Mouse (Mus musculus) urinary bladder, postnatal 36 days (tissue): ENCODE results near the gene B3gntl1.

Source experiments
- DNase-seq, 2 experiments: peaks; one replicate each; pipeline ENCODE4 v3.0.0; 2022; ENCODE audit warnings: low spot score in 2 of 2, mixed read lengths in 1 of 2

The B3gntl1 gene

DNA sequence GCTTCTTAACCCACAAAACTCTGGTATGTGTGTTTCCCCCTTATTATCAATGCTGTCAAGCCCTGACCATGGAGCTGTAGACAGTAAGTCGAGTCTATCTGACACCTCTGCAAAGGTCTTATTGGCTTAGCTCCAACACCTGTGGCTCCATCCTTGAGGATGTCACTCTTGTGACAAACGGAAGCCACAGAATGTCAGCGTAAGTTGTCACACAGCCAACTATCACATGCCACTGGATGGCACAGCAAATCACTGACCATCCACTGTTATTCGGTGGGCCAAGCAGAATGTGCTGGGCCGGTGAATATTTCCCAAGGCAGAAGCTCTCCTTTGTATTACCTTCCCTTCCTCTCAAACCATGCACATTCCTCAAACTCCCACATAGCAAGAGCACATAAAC lies 24.8 kb downstream of the B3gntl1 start:
- DNase-seq, result no peak

DNA sequence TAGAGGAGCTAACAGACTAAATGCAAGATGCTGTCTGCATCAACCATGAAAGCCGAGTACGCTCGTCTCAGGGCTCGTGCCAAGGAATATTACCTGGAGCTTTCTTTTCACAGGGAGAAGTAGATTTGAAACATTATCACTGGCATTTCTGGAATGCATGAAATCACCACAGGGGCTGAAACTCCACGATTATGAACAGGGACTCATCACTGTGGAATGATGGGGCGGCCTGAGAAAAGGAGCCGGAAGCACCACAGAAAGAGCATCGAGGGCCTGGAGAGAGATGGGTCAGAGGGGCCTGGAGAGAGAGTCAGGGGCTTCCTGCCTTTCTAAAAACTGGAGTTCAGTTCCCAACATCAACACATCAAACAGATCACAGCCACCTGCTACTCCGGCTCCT lies 25.6 kb downstream of the B3gntl1 start:
- DNase-seq, result no peak

DNA sequence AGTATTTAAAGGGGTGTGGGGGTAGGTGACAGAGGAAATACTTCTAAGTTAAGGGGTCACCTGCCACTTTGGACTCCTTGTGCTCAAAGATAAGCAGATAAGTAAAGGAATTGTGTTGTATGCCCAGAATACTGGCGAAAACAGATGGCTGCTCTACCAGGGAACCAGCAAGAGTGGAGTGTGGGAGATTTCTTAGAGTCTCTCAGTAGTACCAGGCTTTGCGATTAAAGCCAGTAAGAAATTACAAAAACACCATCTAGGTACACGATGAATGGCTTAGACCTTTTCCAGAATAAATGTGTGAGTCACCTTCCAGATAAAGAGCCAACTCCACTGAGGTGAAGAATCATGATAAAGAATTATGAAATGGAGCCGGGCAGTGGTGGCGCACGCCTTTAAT lies 27.6 kb downstream of the B3gntl1 start:
- no peak for DNase-seq

DNA sequence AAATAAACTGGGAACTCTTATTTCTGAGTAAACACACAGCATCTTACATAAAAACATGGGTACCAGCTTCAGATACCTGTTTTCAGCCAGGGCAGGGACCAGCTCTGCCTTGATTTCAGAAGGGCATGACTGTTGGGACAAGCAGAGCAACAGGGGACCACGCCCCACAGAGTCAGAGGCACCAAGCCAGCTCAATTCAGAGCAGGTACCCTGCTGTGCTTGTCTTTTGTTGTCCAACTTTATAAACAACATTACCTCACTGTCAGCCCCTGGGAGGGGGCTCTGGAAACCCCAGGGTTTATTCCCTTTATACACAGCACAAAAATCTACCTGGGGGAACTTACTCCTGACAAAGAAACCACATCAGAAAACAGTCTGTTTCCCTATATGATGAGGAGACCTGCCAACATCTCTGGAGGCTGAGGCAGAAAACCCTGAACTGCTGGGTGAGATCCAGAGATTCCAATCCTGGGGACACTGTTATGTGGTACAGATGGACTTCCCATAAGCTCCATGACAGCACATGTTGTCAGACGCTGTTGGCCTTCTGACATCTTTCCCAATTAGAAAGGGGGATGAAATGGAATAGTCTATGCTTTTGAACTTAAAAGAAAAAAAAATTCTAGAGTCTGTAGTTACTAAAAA lies 31.3 kb downstream of the B3gntl1 start:
- DNase-seq, result no peak

DNA sequence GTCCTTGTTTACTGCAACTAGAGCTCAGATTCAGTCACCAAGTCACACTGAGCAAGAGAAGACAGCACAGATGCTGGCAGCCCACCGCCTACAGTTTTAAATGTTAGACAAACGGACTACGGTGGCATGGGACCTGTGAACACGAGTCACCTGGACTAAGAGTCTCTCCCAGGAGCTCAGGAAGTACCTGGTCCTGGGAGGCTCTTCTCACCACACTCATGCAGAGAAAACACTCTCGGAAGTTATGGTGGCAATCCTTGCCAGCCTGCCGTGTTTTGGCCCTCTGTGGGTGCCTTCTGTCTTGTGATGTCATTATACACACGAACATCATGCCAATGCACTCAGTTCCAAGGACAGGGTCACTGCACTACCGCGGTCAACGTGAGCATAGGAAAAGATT lies 36.3 kb downstream of the B3gntl1 start:
- no peak for DNase-seq

DNA sequence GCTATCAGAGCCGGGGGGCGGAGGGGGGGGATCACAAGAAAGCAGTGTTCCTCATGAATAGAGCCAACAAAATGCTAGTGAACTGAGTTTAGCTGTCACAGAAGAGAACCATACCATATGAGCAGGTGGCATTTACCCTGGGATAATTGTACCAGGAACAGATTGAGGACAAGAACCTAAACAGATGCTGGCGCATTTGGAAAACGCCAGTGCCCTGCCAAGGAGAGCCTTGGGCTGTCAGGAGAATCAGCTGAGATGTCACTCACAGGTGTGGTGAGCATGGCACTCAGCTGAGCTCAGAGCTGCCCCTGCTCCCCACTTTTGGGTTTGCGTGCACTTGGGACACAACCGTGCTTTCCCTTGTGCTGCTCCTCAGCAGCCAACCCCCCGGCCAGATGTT lies 41.5 kb downstream of the B3gntl1 start:
- no peak for DNase-seq

DNA sequence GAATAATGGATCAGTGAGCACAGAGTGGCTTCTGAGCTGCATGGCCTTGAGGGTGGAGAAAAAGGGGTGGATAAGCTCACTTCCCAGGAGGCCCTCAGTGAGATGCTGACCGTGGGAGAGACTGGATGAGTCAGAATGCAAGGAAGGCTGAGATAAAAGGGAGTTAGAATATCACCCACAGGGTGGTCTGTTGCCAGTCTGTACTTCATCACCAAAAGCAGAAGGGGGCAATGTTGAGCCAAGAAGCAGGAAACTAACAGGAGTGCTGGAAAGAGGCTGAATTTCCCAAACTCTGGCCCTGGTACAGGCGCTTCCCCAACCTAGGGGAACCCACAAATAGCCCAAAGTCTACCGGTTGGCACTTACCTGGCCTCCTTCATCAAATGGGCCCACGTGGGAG lies 42.5 kb downstream of the B3gntl1 start:
- DNase-seq, result no peak

DNA sequence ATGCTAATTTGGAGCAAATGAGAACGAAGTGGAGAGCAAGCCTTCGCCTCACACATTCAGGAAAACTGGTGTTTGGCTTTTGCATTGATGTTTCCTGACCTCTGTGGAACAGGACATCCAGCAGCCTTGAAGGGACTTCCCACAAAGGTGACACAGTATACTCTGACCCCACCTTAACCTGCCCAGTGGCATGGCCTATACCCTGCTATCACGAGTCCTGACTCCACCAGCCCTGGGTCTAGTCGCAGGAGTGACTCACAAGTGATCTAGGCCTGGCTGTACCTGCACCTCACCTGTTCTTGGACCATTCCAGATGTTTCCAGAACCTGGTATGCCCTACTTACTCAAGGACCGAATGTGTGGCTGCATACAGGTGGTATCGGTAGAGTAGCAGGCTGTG lies 43.4 kb downstream of the B3gntl1 start:
- no peak for DNase-seq

DNA sequence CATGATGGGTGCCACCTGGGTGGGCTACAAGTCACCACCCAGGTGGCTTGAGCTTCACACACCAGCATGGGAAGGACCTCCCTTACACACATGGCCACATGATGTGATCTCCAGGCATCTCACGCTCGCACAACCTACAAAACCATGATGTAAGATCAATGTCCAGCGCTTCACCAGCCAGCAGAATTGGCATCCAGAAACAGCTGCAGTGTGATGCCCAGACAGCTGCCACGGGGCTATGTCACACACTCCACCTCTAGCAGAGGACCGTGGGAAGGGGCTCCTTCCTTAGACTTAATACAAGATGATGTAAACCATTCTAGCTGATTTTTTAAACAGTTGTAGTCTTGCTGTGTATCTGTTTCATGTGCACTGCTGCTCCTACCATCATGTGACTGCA lies 45.4 kb downstream of the B3gntl1 start:
- no peak for DNase-seq

DNA sequence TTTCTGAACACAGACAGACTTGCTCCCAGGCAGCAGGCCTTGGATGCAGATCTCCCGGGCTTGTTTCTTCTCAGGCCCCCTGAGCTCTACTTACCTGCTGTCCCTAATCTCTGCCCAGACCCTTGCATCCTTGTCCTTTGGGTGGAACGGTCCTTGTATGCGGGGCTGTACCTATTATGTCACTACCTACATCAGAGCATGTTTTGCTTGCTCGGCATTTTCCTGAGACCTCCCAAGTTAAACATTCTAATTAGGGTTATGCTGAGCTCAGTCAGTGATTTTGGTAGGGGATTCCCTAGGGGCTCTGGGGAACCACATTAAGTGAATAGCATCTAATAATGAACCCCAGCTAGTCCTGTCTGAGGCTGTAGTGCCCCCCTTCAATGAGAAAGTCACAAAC lies 47.9 kb downstream of the B3gntl1 start:
- DNase-seq, result no peak

DNA sequence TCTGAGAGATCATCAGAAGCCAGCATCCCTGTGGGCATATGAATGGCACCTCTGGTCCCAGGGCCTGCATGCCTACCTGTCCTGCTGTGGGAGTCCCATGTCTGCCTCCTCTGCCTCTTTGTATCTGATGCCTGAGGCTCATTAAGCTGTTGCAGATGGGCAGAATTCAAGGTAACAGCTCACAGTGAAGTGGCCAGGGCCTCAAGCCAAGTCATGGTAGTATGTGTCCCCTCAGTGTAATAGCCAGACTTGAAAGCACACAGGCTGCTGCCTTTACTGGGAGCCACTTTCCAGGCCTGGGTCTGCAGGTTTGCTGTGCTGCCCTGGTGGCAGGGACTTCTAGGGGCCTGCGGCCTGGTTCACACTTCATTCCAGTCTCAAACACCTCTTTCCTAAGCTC lies 55.6 kb downstream of the B3gntl1 start:
- no peak for DNase-seq

DNA sequence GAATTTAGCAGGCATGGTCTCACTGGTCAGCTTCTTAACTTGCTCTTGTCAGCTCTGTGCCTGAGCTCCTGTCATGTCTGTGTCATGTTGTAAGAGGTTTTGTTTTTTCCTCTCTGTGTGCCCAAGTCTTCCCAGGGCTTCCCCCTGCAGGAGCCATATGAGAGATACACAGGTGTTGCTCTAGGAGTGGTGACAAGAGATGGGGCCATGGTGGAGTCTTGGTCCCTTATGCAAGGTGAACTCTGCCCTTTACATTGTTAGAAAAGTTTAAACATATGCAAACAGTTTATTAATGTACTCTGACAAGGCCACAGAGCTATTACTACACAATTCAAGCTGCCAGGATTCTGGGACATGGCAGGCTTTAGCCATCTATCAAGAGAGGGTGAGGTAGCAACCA lies 56.5 kb downstream of the B3gntl1 start:
- DNase-seq, result no peak

DNA sequence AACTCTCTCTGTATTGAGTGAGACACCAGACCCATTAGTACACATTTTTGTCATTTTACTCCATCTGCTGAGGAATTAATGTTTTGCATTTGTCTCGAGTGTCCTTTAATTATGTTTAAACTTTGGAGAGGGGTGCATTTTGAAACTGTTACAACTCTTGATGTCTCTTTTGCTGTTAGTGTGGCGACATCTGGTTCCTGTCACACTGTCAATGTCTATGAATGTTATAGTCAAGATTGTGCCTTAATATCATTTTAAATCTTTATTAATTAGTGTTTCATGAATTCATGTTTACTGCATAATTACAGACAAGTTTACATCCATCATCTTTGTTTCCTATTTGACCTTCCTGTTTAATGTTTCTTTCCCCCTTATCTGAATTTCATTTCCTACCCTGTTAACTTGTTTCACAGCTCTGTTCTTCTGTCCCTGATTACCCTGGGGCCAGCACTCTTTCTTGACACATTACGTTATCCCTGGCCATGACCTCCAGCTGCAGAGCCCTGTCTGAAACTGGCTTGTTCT lies 56.9 kb downstream of the B3gntl1 start:
- DNase-seq, result no peak

DNA sequence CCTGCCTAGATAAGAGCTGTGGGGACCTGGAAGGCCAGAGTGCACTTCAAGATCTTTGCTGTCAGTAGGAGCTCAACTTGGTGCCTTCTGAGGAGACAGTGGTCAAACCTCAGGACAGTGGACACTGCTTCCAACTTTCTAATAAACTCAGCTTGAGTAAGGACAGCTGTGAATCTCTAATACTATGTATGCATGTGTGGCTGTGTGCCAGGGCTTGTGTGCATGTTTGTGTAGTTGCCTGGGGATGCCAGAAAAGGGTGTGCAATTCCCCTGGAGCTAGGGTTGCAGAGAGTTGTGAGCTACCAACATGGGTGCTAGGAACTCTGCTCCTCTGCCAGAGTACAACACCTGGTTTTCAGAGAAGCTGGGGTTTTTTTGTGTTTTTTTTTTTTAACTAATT lies 62.0 kb downstream of the B3gntl1 start:
- no peak for DNase-seq

DNA sequence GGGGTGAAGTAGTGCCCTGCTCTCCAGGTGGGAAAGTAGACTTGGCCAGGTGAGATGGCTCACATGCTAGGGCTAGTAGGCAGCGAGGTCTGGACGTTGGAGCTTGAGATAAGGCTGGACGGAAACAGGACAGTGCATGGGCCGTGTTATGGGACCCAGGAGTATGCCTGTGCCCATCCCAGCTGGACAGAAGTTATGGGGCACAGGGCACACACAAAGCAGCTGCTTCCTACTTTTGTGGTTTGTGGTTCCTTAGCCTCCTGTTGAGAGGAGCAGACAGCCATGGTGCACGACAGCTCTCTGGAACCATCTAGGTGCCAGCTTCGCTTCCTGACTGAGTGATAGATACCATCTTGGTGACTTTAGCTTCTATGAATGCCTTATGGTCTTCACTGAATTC lies 67.3 kb downstream of the B3gntl1 start:
- no peak for DNase-seq

DNA sequence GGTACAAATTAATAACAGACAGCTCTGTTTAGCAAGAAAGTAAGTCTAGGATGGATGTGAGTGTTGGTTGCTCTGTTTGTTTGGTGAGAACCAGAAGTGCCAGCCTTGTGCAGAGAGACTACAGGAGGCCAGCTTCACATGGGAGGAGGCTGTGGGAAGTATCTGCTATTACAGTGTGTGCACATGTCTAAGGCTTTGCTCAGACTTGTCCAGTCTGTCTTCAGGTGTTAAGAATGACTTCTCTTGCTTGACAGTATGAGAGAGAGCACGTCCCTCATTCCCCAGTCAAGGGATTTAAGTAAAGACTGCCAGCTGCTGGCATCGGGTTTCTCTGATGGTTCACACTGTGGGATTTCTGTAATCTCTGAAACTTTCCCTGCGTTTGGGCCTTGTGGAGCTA lies 71.5 kb downstream of the B3gntl1 start:
- no peak for DNase-seq

DNA sequence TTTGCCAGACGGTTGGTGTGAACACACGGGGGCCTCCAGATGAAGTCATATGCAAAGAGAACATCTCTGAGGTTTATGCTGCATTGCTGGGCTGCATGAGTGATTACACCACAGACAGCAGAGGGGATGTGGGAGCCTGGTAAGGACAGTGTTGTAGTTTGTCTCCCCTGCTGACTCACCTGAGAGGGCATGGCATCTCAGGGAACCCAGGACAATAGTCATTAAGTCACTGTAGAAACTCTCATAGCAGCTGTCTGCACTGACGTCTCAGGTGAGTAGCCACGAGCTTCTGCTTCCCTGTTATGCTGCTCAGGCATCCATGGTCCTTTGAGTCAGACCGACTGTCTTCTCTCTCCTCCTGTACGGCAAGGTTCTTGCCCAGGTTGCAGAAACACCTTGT lies 75.7 kb downstream of the B3gntl1 start:
- DNase-seq, result no peak

DNA sequence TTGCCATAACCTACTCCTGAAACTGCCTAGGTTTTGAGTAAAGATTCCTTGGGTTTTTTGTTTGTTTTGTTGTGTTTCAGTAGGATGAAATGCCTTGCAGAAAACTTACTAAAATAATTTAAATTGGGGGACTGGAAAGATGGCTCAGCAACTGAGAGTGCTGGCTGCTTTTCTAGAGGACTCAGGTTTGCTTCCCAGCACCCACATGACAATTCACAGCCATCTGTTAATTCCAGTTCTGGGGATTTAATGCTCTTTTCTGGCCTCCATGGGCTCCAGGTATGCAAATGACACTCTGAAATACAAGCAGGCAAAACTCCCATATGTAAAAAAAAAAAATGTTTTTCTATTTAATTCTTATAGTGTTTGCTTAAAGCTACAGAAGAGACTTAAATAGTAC lies 91.1 kb downstream of the B3gntl1 start:
- DNase-seq, result no peak
